Mouse (Mus musculus): ENCODE measurements around the gene Gm40193.

GRCm38 (mm10) chr11:70551526-70551925, 18.8 kb upstream of the Gm40193 start:
- TF ChIP-seq CTCF (IDR thresholded peaks at IDR 0.05; ENCODE audit: extremely low read depth, insufficient read depth, low read length) (no peak), POLR2A (IDR thresholded peaks at IDR 0.05; ENCODE audit: extremely low read depth, insufficient read depth, low read length) (no peak)

Data from cortical plate, adult 2 months (tissue).